Mouse (Mus musculus) olfactory bulb, adult 2 months (tissue): Measurements from ENCODE around the gene BC067074.

Source experiments
- CTCF ChIP-seq: fragments of 200-500 bp; IDR thresholded peaks from 2 replicates; pipeline ENCODE4 v1.5.1; 2012; ENCODE audit warnings: low read depth, mild to moderate bottlenecking, low read length, moderate library complexity; ENCODE audit not compliant: insufficient read depth
- POLR2A ChIP-seq: fragments of 200-500 bp; IDR thresholded peaks from 2 replicates; pipeline ENCODE4 v1.6.1; 2012; ENCODE audit warnings: mild to moderate bottlenecking, low read depth, low read length, moderate library complexity; ENCODE audit not compliant: insufficient read depth

DNA sequence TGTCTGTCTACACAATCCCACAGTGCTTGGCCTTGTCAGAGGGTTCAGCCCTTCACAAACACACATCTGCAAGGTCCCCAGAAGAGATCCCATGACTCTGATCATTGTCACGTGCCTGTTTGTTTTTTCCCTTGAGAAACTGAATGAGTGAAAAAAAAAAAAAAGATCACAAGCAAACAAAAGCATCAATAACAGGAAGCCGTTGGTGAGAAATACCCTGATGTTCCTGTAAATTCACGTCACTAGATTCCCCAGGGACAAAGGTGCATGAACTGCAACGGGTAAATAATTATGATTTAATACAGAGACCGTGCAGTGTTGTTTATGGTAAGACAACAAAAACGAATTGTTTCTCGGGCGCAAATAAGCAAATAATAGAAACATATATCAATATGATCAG is 47.9 kb upstream of the BC067074 start:
- no peak for TF ChIP-seq POLR2A
- TF ChIP-seq CTCF, result no peak
